Mouse (Mus musculus) neural tube, embryonic 13.5 days (tissue): ENCODE measurements around the gene Arntl. TPM values are rescaled to one million over a fixed set of nuclear protein-coding genes. Genes with fewer than 3 reads are reported as not detected.

Experiments
- ATAC-seq: fragments of 200-750 bp; cut with Nextera tagmentation; 2 replicates; pipeline ENCODE4 v1.8.0; 2017; ENCODE audit warnings: low read depth, mild to moderate bottlenecking, moderate TSS enrichment, moderate library complexity
- H3K27ac ChIP-seq: fragments of 300-500 bp; sonication (generic); replicated peaks from 2 replicates; pipeline ENCODE4 v1.5.1; 2015; ENCODE audit warnings: moderate library complexity, mild to moderate bottlenecking, inconsistent platforms
- H3K27me3 ChIP-seq: fragments of 300-500 bp; sonication (generic); 2 replicates; pipeline ENCODE4 v1.6.1; 2015; ENCODE audit warnings: mild to moderate bottlenecking, inconsistent platforms
- H3K36me3 ChIP-seq: fragments of 300-500 bp; sonication (generic); 2 replicates; pipeline ENCODE4 v1.6.1; 2015; ENCODE audit warnings: mild to moderate bottlenecking, inconsistent platforms
- H3K4me1 ChIP-seq: fragments of 300-500 bp; sonication (generic); replicated peaks from 2 replicates; pipeline ENCODE4 v1.6.1; 2015; ENCODE audit warnings: inconsistent platforms
- H3K4me2 ChIP-seq: fragments of 300-500 bp; sonication (generic); 2 replicates; pipeline ENCODE4 v1.6.1; 2015; ENCODE audit warnings: inconsistent platforms, mild to moderate bottlenecking, moderate library complexity
- H3K4me3 ChIP-seq: fragments of 300-500 bp; sonication (generic); 2 replicates; pipeline ENCODE4 v1.5.1; 2015; ENCODE audit warnings: mild to moderate bottlenecking, inconsistent platforms
- H3K9ac ChIP-seq: fragments of 300-500 bp; sonication (generic); 2 replicates; pipeline ENCODE4 v1.6.1; 2015; ENCODE audit warnings: moderate library complexity, mild to moderate bottlenecking, inconsistent platforms
- H3K9me3 ChIP-seq: fragments of 300-500 bp; sonication (generic); 2 replicates; pipeline ENCODE4 v1.6.1; 2016; ENCODE audit warnings: inconsistent platforms
- WGBS: fragments of 180-500 bp; shearing (Covaris S2); methylation state at CpG from one replicate; pipeline ENCODE4 v1.1.7; 2015; 5-methylcytosine and 5-hydroxymethylcytosine counted together
- polyA plus RNA-seq: library from polyadenylated mRNA; unstranded; fragments of >200 nt; fragmentation: Nextera tagmentation; extraction: Ambion mirVana; gene quantifications from 2 replicates; pipeline ENCODE4 v1.2.1, GENCODE M21; 2015

The Arntl gene
- polyA plus RNA-seq, 1 experiment from 2014 or later = 10.1 TPM

DNA sequence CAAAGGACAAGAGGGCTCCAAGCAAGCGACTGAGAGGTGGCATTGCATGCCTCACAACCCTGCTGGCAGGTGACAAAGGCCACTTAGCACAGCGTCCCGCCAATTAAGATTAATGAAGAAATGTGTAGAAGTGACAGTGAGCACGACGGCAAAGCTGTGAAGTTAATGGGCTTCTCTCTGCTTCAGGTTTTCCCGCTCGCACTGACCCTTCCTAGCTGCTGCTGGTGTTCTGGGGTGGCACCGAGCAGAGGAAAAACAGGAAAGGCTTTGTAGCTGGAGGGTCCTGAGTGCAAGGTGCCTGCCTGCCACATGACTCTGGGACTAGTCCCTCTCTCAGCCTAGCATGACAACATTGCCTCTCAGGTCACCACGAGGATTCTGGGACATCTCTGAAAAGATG is 18.7 kb upstream of the Arntl start:
- no peak overlapping the region for H3K4me3 ChIP-seq
- H3K9me3 ChIP-seq = no peaks in the 10 kb centered on the region; the same call in 1 of the 2 replicates
- no peak overlapping the region for H3K9ac ChIP-seq
- no peak overlapping the region for H3K4me2 ChIP-seq
- H3K36me3 ChIP-seq = no peaks in the 10 kb centered on the region
- no peak for ATAC-seq
- no peak overlapping the region for H3K27ac ChIP-seq
- no peaks in the 10 kb centered on the region for H3K27me3 ChIP-seq
- 64% methylated on average over 9 of the region's 9 CpGs for WGBS
- H3K4me1 ChIP-seq = no peaks in the 10 kb centered on the region

DNA sequence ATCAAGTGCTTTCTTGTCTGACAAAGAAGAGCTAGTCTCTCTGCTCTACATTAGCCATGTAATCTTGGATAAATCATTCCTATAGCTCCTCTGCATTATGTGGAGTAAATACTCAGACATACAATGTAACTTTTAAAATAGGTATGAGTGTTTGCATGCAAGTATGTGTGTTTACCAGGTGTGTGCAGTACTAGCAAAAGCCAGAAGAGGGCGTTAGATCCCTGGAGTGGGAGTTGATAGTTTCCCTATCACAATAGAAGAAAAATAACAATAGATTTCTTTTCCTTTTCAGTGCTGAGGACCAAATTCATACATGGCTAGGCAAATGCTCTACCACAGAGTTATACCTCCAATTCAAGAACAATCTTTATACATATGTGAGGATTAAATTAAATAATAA is 15.5 kb upstream of the Arntl start:
- 62% methylated on average over 1 of the region's 1 CpGs for WGBS
- no peak for ATAC-seq
- Histone ChIP-seq H3K4me3 (no peak overlapping the region), H3K36me3 (no peaks in the 10 kb centered on the region), H3K9me3 (no peaks in the 10 kb centered on the region; the same call in 1 of the 2 replicates), H3K4me1 (no peaks in the 10 kb centered on the region), H3K27ac (no peak overlapping the region), H3K4me2 (no peak overlapping the region), H3K9ac (no peak overlapping the region), H3K27me3 (no peaks in the 10 kb centered on the region)

DNA sequence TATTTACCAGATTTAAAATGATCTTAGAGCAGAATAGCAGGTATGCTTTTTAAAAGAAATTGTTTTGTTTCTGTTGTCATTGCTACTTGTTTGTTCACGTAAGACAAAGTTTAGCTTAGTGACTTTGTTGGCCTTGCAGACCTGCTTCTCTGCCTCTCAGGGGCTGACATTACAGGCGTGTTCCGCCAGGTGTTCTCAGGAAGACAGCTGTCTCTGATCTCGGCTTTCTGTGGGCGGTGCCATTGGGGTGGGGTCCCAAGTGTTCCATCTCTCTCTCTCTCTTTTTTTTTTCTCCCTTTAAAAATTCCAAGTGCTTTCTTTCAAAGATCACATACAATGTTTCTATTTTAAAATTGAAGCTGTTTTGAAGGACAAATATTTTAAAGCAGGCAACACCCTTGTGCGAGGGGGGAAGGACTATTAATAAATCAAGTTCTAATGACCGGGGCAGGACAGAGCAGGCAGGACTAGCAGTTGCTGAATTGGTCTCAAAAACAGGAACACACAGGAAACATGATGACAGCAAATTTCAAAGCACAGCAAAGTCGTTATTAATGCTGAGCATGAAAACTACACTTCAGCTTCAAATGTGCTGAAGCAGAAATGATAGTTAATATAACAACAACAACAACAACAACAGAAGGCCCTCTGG is 14.4 kb upstream of the Arntl start:
- WGBS = 53% methylated on average over 8 of the region's 8 CpGs
- no peaks in the 10 kb centered on the region for H3K36me3 ChIP-seq
- H3K4me1 ChIP-seq = peaks cover 7% of the 10 kb centered on the region; the same call in 1 of the 2 replicates
- no peak overlapping the region for H3K27ac ChIP-seq
- no peak for ATAC-seq
- H3K4me3 ChIP-seq = no peak overlapping the region
- H3K4me2 ChIP-seq = no peak overlapping the region
- no peak overlapping the region for H3K9ac ChIP-seq
- H3K9me3 ChIP-seq = no peaks in the 10 kb centered on the region; the same call in 1 of the 2 replicates
- no peaks in the 10 kb centered on the region for H3K27me3 ChIP-seq

DNA sequence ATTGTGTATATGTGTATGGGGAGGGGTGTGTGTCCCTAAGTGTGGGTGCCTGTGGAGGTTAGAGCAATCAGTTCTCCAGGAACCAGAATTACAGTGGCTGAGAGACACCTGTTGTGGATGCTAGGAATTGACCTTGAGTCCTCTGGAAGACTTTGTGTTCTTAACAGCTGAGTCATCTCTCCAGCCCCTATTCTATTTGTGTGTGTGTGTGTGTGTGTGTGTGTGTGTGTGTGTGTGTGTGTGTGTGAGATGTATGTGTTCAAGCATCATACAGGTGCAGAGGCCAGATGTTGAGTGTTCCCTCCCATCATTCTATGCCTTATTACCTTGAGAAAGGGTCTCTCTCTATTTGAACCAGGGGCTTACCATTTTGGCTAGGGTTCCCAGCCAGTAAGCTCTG is 13.4 kb upstream of the Arntl start:
- no peaks in the 10 kb centered on the region for H3K36me3 ChIP-seq
- no peak for ATAC-seq

DNA sequence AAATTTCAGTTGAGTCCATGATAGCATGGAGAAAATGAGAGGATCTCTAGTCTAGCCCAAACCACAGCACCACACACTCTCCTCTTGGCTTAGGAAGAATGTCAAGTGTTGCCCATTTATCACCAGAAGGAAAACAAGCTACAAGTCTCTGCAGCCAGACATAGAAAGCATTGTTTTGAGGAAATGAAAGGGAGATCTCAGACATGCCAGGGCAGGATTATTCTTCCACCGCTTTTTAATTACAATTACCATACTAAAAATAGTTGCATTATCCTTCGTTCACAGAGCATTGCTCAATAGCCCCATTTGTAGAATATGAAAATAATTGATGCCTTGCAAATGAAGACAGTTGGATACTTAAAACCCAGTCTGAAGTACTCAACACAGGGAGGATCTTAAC is 12.0 kb upstream of the Arntl start:
- Histone ChIP-seq H3K4me2 (no peak overlapping the region), H3K27me3 (no peaks in the 10 kb centered on the region), H3K36me3 (no peaks in the 10 kb centered on the region), H3K9ac (no peak overlapping the region), H3K27ac (no peak overlapping the region), H3K4me3 (no peak overlapping the region), H3K4me1 (peaks cover 8% of the 10 kb centered on the region; the same call in 1 of the 2 replicates), H3K9me3 (no peaks in the 10 kb centered on the region; the same call in 1 of the 2 replicates)
- WGBS = 61% methylated on average over 2 of the region's 2 CpGs
- ATAC-seq = no peak

More for the DNA sequence above, 13.4 kb upstream of the Arntl start:
- Histone ChIP-seq H3K9me3 (no peaks in the 10 kb centered on the region; the same call in 1 of the 2 replicates), H3K27ac (no peak overlapping the region), H3K27me3 (no peaks in the 10 kb centered on the region), H3K4me1 (peaks cover 8% of the 10 kb centered on the region; the same call in 1 of the 2 replicates), H3K4me2 (no peak overlapping the region), H3K9ac (no peak overlapping the region), H3K4me3 (no peak overlapping the region)

DNA sequence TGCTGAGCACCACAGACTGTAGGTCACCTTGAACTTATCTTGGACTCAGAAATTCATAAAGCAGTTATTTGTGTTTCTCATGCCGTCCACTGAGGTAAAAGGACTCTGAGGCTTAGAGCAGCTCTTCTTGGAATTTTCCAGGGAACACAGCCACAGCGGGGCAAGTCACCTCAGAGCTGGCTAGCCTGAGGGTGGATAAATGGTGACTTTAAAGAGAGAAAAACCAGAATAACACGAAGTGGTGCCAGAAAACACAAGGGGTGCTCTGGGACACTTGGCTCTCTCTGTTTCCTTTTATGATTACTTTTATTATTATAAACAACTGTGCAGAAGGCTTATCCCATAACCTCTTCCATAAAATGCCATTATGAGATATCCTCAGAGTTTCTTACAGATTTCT is 11.1 kb upstream of the Arntl start:
- Histone ChIP-seq H3K4me3 (no peak overlapping the region), H3K27ac (no peak overlapping the region), H3K4me2 (no peak overlapping the region), H3K9me3 (no peaks in the 10 kb centered on the region), H3K27me3 (no peaks in the 10 kb centered on the region), H3K9ac (no peak overlapping the region), H3K36me3 (no peaks in the 10 kb centered on the region), H3K4me1 (peaks cover 8% of the 10 kb centered on the region; the same call in 1 of the 2 replicates)
- WGBS = 86% methylated on average over 3 of the region's 3 CpGs
- ATAC-seq = no peak

DNA sequence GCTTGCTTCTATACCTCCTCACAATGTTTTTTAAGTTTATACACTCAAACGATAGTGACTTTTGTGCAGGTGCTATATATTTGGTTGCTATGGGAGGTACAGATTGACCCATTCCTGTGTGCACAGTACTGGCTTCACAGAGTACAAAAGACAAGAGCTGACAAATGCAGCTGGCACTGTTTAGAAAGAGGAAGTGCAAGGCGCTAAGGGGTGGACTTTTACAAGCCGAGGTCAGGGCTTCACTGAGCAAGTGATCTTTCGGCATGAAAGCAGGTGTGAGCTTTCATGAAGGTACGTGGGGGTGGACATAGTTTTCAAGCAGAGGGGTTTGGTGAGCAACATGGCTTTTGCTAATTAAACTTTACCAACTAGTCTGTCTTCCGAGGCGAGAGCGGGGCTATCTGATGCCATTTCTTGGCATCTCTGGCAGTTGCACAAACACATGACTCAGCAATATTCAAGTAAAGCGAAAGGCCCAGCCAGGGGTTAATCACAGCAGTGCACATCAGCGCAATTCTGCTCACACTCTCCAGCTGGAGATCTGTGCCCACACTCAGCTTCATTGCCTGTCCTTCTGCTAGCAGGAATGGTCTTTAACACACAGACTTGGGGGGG is 10.0 kb upstream of the Arntl start:
- no peak overlapping the region for H3K4me2 ChIP-seq
- H3K27me3 ChIP-seq = peaks cover 3% of the 10 kb centered on the region
- H3K9me3 ChIP-seq = no peaks in the 10 kb centered on the region
- H3K4me1 ChIP-seq = peaks cover 8% of the 10 kb centered on the region; the same call in 1 of the 2 replicates
- H3K36me3 ChIP-seq = no peaks in the 10 kb centered on the region
- H3K9ac ChIP-seq = no peak overlapping the region
- ATAC-seq = no peak
- WGBS = 58% methylated on average over 10 of the region's 10 CpGs
- H3K27ac ChIP-seq = no peak overlapping the region
- no peak overlapping the region for H3K4me3 ChIP-seq

DNA sequence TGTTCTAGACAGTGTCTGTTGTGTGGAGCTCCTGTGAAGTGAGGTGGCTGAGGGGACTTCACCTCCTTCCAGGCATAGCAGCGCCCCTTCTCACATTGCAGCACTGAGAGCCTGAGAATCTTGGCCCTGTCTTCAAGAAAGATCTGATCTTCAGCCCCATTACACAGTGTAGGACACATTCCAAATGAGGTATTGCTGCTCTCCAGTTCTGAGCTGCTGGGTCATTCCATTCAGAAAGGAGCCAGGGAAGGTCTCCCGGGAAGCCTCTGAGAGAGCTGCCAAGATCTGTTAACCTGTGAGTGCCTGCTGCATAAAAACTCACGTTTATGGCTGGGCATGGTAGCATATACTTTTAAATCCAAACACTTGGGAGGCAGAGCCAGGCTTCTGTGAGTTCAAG is 5.7 kb upstream of the Arntl start:
- H3K4me2 ChIP-seq = no peak overlapping the region
- 48% methylated on average over 3 of the region's 3 CpGs for WGBS
- peaks cover 11% of the 10 kb centered on the region; the same call in 1 of the 2 replicates for H3K4me1 ChIP-seq
- no peaks in the 10 kb centered on the region for H3K9me3 ChIP-seq
- H3K27me3 ChIP-seq = peaks cover 38% of the 10 kb centered on the region
- H3K36me3 ChIP-seq = no peaks in the 10 kb centered on the region
- no peak overlapping the region for H3K27ac ChIP-seq
- no peak overlapping the region for H3K4me3 ChIP-seq
- H3K9ac ChIP-seq = no peak overlapping the region
- ATAC-seq = no peak

DNA sequence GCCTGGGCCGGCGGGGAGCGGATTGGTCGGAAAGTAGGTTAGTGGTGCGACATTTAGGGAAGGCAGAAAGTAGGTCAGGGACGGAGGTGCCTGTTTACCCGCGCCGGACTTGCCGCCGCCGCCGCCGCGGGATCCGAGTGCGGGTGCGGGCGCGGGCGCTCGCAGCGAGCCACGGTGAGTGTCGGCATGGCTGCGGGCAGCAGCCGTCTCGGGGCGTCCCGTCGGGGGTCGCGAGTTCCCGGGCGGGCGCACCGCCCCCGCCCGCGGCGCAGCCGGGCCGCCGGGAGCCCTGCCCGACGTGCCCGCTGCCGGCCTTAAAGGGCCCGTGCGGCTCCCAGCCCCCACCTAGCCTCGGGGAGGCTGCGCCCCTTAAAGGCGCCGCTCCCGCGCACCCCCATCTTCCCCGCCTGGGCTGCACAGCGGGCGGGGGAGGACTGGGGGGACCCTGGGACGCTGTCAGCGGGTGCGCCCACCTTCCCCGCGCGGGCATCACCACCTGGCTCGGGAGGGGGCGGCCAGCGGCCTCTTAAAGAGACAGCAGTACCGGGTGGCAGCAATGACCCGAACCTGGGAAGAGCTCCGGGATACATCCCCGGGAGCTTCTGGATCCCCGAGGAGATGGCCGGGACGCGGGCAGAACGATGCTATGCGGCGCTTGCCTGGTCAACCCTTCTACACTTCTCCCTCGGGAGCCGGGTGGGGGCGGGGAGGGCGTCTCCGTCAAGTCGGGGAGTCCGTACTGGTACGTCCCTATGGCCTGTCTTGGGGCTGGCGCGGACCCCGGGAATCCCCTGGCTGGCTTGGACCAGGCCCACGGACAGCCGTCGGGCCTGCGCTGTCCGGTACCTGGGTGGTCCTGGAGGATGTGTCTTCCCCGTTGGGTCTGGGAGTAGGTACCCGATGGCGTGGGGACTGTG is 464 bp downstream of the Arntl start:
- Histone ChIP-seq H3K4me1 (peaks cover 27% of the 10 kb centered on the region), H3K9ac (peak overlapping the region; percentile 84), H3K27ac (peak overlapping the region; percentile 86), H3K9me3 (no peaks in the 10 kb centered on the region), H3K4me3 (peak overlapping the region; percentile 78), H3K27me3 (peaks cover 72% of the 10 kb centered on the region), H3K4me2 (peak overlapping the region; percentile 80), H3K36me3 (no peaks in the 10 kb centered on the region)
- ATAC-seq = peak; percentile 83
- WGBS = under 1% methylated on average over 98 of the region's 98 CpGs

DNA sequence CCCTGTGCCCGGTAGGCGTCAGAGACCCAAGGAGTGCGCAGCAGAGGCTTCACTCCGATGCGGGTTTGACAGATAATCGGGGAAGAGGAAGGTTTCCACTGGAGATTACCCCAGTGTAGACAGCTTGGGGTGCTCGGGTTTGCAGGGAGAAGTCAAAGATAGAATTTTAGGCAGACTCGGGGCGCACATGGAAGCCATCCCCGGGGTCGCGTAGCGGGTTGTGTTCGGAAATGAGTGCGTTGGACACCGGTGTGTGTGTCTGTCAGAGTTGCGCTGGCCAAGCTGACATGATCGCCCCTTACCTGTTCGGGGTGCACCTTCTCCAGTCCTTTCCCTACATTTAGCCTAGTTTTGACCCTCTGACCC is 1.1 kb downstream of the Arntl start:
- no peaks in the 10 kb centered on the region for H3K36me3 ChIP-seq
- peak overlapping the region; percentile 78 for H3K4me3 ChIP-seq
- H3K9ac ChIP-seq = peak overlapping the region; percentile 84
- WGBS = 1% methylated on average over 19 of the region's 19 CpGs
- H3K27ac ChIP-seq = no peak overlapping the region
- ATAC-seq = no peak
- no peaks in the 10 kb centered on the region for H3K9me3 ChIP-seq
- H3K4me2 ChIP-seq = peak overlapping the region; percentile 80
- H3K4me1 ChIP-seq = peaks cover 27% of the 10 kb centered on the region
- H3K27me3 ChIP-seq = peaks cover 65% of the 10 kb centered on the region

DNA sequence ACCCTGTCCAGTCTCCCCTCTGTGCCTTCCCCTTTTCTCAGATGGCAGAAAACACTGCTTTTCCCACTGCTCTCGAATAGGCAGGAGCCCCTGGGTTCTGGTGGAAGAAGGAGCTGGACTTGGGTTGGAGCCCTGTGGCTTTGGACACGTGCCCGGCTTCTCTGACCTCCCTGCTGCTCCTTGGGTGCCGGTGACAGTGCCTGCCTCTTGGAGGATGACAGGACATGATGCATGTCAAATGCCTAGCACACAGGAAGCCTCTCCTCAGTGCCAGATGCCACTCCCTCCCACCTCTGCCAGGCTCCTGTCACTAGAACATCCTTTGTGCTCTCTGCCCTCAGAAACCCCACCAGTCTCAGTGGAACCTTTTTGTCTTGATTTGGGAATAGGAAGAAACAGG is 3.2 kb downstream of the Arntl start:
- no peak overlapping the region for H3K9ac ChIP-seq

More for the DNA sequence above, 3.2 kb downstream of the Arntl start:
- 40% methylated on average over 4 of the region's 4 CpGs for WGBS
- Histone ChIP-seq H3K27ac (no peak overlapping the region), H3K36me3 (no peaks in the 10 kb centered on the region), H3K4me1 (peaks cover 40% of the 10 kb centered on the region), H3K9me3 (no peaks in the 10 kb centered on the region), H3K4me3 (no peak overlapping the region), H3K27me3 (peaks cover 51% of the 10 kb centered on the region), H3K4me2 (no peak overlapping the region)
- ATAC-seq = no peak
